Comparison of ENCODE assay signal across 22 mouse cellular contexts in genomic region chr3:108694321-108694720, GRCm38 (mm10). TPM values are rescaled to one million over a fixed set of nuclear protein-coding genes. Genes with fewer than 3 reads are reported as not detected.
A peak's percentile ranks its signal among the peaks of the same experiment; 100 is the strongest.
DNase-seq lines count a peak whose midpoint lies in the region; ATAC-seq and TF ChIP-seq lines count a peak whose summit lies in the region.
"Had no signal": no experiment of that assay in that cellular context is flagged by ENCODE, and none has a peak within 500 bp of the region (broad histone marks: within the 10 kb centered on the region; RNA-seq: fewer than 3 reads in every experiment).

No protein-coding gene starts in this region.

- no peak overlapping the region for H3K9ac ChIP-seq in intestine, embryonic 14.5 days (ENCODE audit: low read length)
- no peak overlapping the region for H3K9ac ChIP-seq in intestine, embryonic 16.5 days (ENCODE audit: low read depth, low read length)
- no peak overlapping the region for H3K9ac ChIP-seq in forebrain, postnatal 0 days
- H3K9ac ChIP-seq: embryonic facial prominence, embryonic 12.5 days; hindbrain, embryonic 12.5 days; midbrain, embryonic 15.5 days had no signal

- 73% methylated on average over 9 of the region's 9 CpGs for WGBS in intestine, embryonic 14.5 days
- 78% methylated on average over 9 of the region's 9 CpGs for WGBS in intestine, embryonic 16.5 days
- WGBS in forebrain, postnatal 0 days: 90% methylated on average over 9 of the region's 9 CpGs

- no peaks in the 10 kb centered on the region for H3K4me1 ChIP-seq in intestine, embryonic 14.5 days (replicated peaks; ENCODE audit: control insufficient read depth, insufficient read depth, low read length)
- no peaks in the 10 kb centered on the region for H3K4me1 ChIP-seq in intestine, embryonic 16.5 days (ENCODE audit: control insufficient read depth, insufficient read depth, low read length)
- no peaks in the 10 kb centered on the region for H3K4me1 ChIP-seq in forebrain, postnatal 0 days (ENCODE audit: insufficient read depth)
- H3K4me1 ChIP-seq: hindbrain, embryonic 12.5 days; midbrain, embryonic 15.5 days had no signal

- no peak overlapping the region for H3K4me2 ChIP-seq in intestine, embryonic 14.5 days (ENCODE audit: low read length)
- H3K4me2 ChIP-seq in intestine, embryonic 16.5 days (ENCODE audit: low read depth, low read length): no peak overlapping the region
- no peak overlapping the region for H3K4me2 ChIP-seq in forebrain, postnatal 0 days (ENCODE audit: low read depth)
- H3K4me2 ChIP-seq: embryonic facial prominence, embryonic 12.5 days; hindbrain, embryonic 12.5 days; liver, embryonic 11.5 days; midbrain, embryonic 15.5 days had no signal

- no peaks in the 10 kb centered on the region for H3K9me3 ChIP-seq in intestine, embryonic 14.5 days (ENCODE audit: control insufficient read depth, low read length)
- no peaks in the 10 kb centered on the region for H3K9me3 ChIP-seq in intestine, embryonic 16.5 days (ENCODE audit: control insufficient read depth, low read length)
- no peaks in the 10 kb centered on the region for H3K9me3 ChIP-seq in forebrain, postnatal 0 days (ENCODE audit: low read length)
- H3K9me3 ChIP-seq: embryonic facial prominence, embryonic 12.5 days; hindbrain, embryonic 12.5 days; midbrain, embryonic 15.5 days had no signal

- no peak overlapping the region for H3K4me3 ChIP-seq in intestine, embryonic 14.5 days (ENCODE audit: low read depth, low read length)
- no peak overlapping the region for H3K4me3 ChIP-seq in intestine, embryonic 16.5 days (ENCODE audit: low read length)
- H3K4me3 ChIP-seq in forebrain, postnatal 0 days (ENCODE audit: low read depth, low read length): no peak overlapping the region
- H3K4me3 ChIP-seq: embryonic facial prominence, embryonic 12.5 days; hindbrain, embryonic 12.5 days; midbrain, embryonic 15.5 days had no signal

- 0 out of 2 replicates have a peak, but pooled peaks have one; percentile 36 for ATAC-seq in intestine, embryonic 14.5 days (replicated peaks; ENCODE audit: low FRiP score, low TSS enrichment, low read depth)
- no peak for ATAC-seq in intestine, embryonic 16.5 days
- ATAC-seq in forebrain, postnatal 0 days: no peak
- ATAC-seq: forebrain, embryonic 16.5 days; inflammation-experienced regulatory T-cells, adult 6 months; midbrain, embryonic 15.5 days had no signal

- no peaks in the 10 kb centered on the region for H3K27me3 ChIP-seq in intestine, embryonic 14.5 days (replicated peaks; ENCODE audit: control insufficient read depth, insufficient read depth, low read length)
- no peaks in the 10 kb centered on the region for H3K27me3 ChIP-seq in intestine, embryonic 16.5 days (replicated peaks; ENCODE audit: control insufficient read depth, insufficient read depth, low read length)
- H3K27me3 ChIP-seq in forebrain, postnatal 0 days (ENCODE audit: insufficient read depth, low read length): no peaks in the 10 kb centered on the region
- H3K27me3 ChIP-seq: CH12.LX; embryonic facial prominence, embryonic 12.5 days; hindbrain, embryonic 12.5 days; midbrain, embryonic 15.5 days had no signal

- no peak overlapping the region for H3K27ac ChIP-seq in intestine, embryonic 14.5 days (ENCODE audit: low read depth)
- H3K27ac ChIP-seq in intestine, embryonic 16.5 days (ENCODE audit: low read length): no peak overlapping the region
- H3K27ac ChIP-seq in forebrain, postnatal 0 days (ENCODE audit: low read depth, low read length): no peak overlapping the region
- H3K27ac ChIP-seq: embryonic facial prominence, embryonic 12.5 days; hindbrain, embryonic 12.5 days; midbrain, embryonic 15.5 days had no signal

- peaks cover 68% of the 10 kb centered on the region for H3K36me3 ChIP-seq in intestine, embryonic 14.5 days (ENCODE audit: control insufficient read depth, insufficient read depth, low read length)
- H3K36me3 ChIP-seq in intestine, embryonic 16.5 days (ENCODE audit: control insufficient read depth, insufficient read depth, low read length): peaks cover 4% of the 10 kb centered on the region; the same call in 1 of the 2 replicates
- H3K36me3 ChIP-seq in forebrain, postnatal 0 days (ENCODE audit: insufficient read depth): peaks cover 12% of the 10 kb centered on the region
- H3K36me3 ChIP-seq: midbrain, embryonic 15.5 days had no signal

- no peak for TF ChIP-seq CTCF in forebrain, postnatal 0 days (IDR thresholded peaks at IDR 0.05; ENCODE audit: low read depth)

- DNase-seq in intestine, embryonic 14.5 days (ENCODE audit: low spot score): no peak
- DNase-seq in right cerebral cortex, adult 2 months (ENCODE audit: low spot score in 2 of 2): peak; percentile 45 to 56
- no peak for DNase-seq in right cerebral cortex, postnatal 14 days
- peak; percentile 14 for DNase-seq in lung, postnatal 10 days
- DNase-seq in forebrain, postnatal 0 days: no peak
- no peak for DNase-seq in adrenal gland, adult 8-10 months
- DNase-seq: adrenal gland, adult 2 months; cerebellum, adult 2 months; kidney, postnatal 10 days; retina, postnatal 1 day; thymus, postnatal 25 days had no signal

RNA-seq across cellular contexts. Expression of gene Gpsm2, which starts 27.8 kb away (rescaled TPM):
- 55.8 and 68.3 TPM in 2 replicates for polyA plus RNA-seq in intestine, embryonic 14.5 days (2014; fragmentation: Nextera tagmentation; extraction: Ambion mirVana)
- polyA plus RNA-seq in intestine, embryonic 16.5 days (2015; fragmentation: Nextera tagmentation; extraction: Ambion mirVana): 45.3 and 49.5 TPM in 2 replicates
- total RNA-seq in forebrain, postnatal 0 days (2014; rRNA removed): 12.6 and 16.6 TPM in 2 replicates
- 11.3 and 14.2 TPM in 2 replicates for polyA plus RNA-seq in forebrain, postnatal 0 days (2015; fragmentation: Nextera tagmentation; extraction: Ambion mirVana)
- 1 to 10 TPM; 1.9 to 2.8 (median 2.2) TPM for total RNA-seq in adrenal gland, adult 8-10 months (2022)

RNA-seq across cellular contexts. Expression of gene Clcc1, which starts 40.6 kb away (rescaled TPM):
- 70.9 and 72.6 TPM in 2 replicates for polyA plus RNA-seq in intestine, embryonic 14.5 days (2014; fragmentation: Nextera tagmentation; extraction: Ambion mirVana)
- 62.6 and 63.1 TPM in 2 replicates for polyA plus RNA-seq in intestine, embryonic 16.5 days (2015; fragmentation: Nextera tagmentation; extraction: Ambion mirVana)
- 43.9 and 84.0 TPM in 2 replicates for total RNA-seq in forebrain, postnatal 0 days (2014; rRNA removed)
- 47.5 and 48.8 TPM in 2 replicates for polyA plus RNA-seq in forebrain, postnatal 0 days (2015; fragmentation: Nextera tagmentation; extraction: Ambion mirVana)
- total RNA-seq in adrenal gland, adult 8-10 months (2022): 10 to 100 TPM; 45.3 to 56.4 (median 50.8) TPM

RNA-seq across cellular contexts. Expression of gene Aknad1, which starts 45.1 kb away (rescaled TPM):
- polyA plus RNA-seq in intestine, embryonic 14.5 days (2014; fragmentation: Nextera tagmentation; extraction: Ambion mirVana): 0.20 and 0.63 TPM in 2 replicates
- 0.21 and 0.50 TPM in 2 replicates for polyA plus RNA-seq in intestine, embryonic 16.5 days (2015; fragmentation: Nextera tagmentation; extraction: Ambion mirVana)
- under 0.01 TPM in 1 of 2 replicates, not detected in the other for total RNA-seq in forebrain, postnatal 0 days (2014; rRNA removed)
- not detected in 2 replicates for polyA plus RNA-seq in forebrain, postnatal 0 days (2015; fragmentation: Nextera tagmentation; extraction: Ambion mirVana)
- total RNA-seq in adrenal gland, adult 8-10 months (2022): under 1 TPM in 1 of 4 experiments, not detected in 3; 0.07 TPM
- total RNA-seq: adrenal gland, adult 2 months; CH12.LX; layer of hippocampus, adult 8-10 months; neutrophil, adult 5-6 weeks had no signal
- polyA plus RNA-seq: adrenal gland, adult 2 months; cerebellum, adult 2 months; forebrain, embryonic 16.5 days; heart, postnatal 0 days; inflammation-experienced regulatory T-cells, adult 6 months; midbrain, embryonic 15.5 days had no signal

Comparison
In these comparisons a context has a peak if more than half of its experiments do, and no peak if none do; other contexts are left out.
1. DNase-seq: peak in right cerebral cortex, adult 2 months (2 of 2) and lung, postnatal 10 days (single experiment); none in intestine, embryonic 14.5 days (single experiment), right cerebral cortex, postnatal 14 days (single experiment), forebrain, postnatal 0 days (single experiment) and adrenal gland, adult 8-10 months (single experiment).